Mouse (Mus musculus) CD4-positive, CD25-positive, alpha-beta regulatory T cell, adult 9 weeks (primary cell): ENCODE results near the gene Haus6. TPM values are rescaled to one million over a fixed set of nuclear protein-coding genes. Genes with fewer than 3 reads are reported as not detected.

Source experiments
- polyA plus RNA-seq: library from polyadenylated mRNA; unstranded; fragments of 100-300 nt; shearing (Covaris generic); gene quantifications from one replicate; pipeline ENCODE4 v1.2.1, GENCODE M21; 2017

Gene Haus6
- polyA plus RNA-seq, result 28.4 TPM

DNA sequence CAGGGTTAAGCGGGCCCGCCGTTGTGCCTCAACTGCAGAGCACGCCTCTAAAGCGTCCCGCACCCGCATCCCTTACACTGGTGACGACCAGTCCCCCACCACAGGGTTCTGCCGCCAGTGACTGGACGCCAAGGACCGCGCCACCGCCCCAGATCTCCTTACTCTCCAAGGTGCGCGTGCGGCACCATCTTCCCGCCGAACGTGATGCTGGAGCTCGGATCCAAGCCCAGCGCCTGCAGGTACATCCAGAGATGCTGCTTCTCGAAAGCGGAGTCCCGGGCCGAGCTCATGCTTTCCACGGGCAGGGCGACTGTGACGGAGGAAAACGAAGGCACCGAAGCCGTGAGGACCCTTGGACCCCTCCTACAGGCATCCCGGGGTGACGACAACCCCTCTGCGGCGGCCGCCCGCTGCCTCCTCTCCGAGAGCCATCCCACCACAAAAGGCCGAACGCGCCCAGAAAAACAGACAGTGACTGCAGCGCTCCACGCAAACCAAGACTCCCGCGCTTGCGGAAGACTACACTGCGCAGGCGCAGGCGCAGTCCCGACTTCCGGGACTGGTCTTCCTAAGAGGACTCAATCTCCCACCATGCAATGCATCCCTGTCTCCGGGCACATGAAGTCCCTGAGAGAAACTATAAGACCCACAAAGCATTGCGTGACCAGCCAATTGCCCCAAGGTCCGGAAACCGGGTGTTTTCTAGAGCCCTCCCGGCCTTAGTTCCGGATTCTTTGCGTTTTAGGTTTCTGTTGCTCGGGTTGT is at the start of gene Haus6:
Haus6 (minus strand) TSS at position 532 of the 765 bp plus-strand sequence.

DNA sequence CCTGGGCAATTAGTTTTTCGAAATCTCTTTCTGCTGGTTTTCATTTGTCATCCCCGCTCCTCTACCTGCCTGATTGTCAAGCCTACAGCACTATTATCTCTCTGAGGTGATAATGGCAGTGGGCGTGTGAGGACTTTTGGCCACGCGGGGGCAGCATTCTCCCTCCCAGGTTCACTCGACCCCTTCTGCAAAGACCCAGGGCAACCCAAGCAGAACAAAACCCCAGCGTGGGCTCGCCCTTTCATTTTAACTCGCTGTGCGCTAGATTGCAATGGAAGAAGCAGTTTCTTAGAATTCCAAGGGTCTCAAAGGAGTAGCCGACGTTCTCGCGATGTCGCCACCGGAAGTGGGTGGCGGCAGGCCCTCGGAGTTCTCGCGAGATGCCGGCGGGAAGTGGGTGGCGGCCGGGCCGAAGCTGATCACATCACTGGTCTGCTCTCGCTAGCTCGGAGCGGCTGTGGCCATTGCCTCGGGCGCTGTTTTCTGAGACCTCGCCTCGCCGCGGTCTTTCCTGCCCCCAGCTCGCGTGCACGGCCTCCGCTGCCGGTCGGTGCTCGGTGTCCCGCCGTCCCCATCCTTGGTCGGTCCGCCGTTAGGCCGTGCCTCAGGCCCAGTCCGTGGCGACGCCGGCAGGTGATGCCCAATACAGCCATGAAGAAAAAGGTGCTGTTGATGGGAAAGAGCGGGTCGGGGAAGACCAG is 36.4 kb downstream of the Haus6 start, which contains the start of gene Rraga:
Rraga (plus strand) TSS at position 386 of the 701 bp plus-strand sequence.

DNA sequence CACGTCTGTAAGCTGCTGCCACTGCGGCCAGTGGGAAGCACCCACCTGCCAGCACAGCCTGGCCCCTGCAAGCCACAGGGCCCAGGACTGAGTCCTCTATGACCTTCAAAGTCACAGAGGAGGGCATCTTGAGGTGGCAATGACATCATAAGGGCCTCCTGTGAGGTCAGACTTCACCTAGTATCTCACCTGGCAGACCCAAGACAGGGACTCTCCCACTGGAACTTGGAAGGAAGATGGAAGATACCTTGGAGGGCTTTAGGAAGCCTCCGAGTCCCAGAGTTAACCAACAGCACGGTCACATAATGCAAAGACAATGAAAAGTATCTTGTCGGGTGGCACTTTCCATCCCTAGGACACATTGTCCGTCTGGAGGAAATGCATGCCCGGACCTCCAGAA is 53.6 kb downstream of the Haus6 start, which contains the start of gene Saxo1:
Saxo1 (minus strand) TSS at position 101 of the 400 bp plus-strand sequence.

Other genes with a start within 250 kb of the Haus6 start
- gene Saxo1, start 53.7 kb downstream of the Haus6 start, polyA plus RNA-seq, result not detected
- gene Rraga, start 36.4 kb downstream of the Haus6 start, polyA plus RNA-seq, result 37.1 TPM
- 23.4 TPM for gene Plin2, start 58.0 kb upstream of the Haus6 start, polyA plus RNA-seq
- 6.2 TPM for gene Dennd4c, start 136.5 kb upstream of the Haus6 start, polyA plus RNA-seq
- 839 TPM for gene Rps6, start 245.4 kb upstream of the Haus6 start, polyA plus RNA-seq